Mouse (Mus musculus) ES-E14 (cell line): ENCODE measurements at regions not wholly inside any gene's neighbourhood (a gene's known extent, or its start where the extent isn't known, plus 50 kb on each side); places are given as distances from the start of the nearest gene placed in this dataset.

ENCODE experiments used
- DNase-seq: peaks from one replicate; pipeline ENCODE4 v3.0.0-alpha.2; 2013; ENCODE audit warnings: low read depth, low spot score
- H3K27ac ChIP-seq: 2 replicates; pipeline ENCODE4 v1.5.1; 2012; ENCODE audit warnings: low read depth, mild to moderate bottlenecking, low read length, moderate library complexity, mixed read lengths; ENCODE audit not compliant: poor library complexity, insufficient read depth, severe bottlenecking
- H3K36me3 ChIP-seq: 2 replicates; pipeline ENCODE4 v1.6.1; 2012; ENCODE audit warnings: mild to moderate bottlenecking, low read length, moderate library complexity, mixed read lengths; ENCODE audit not compliant: control insufficient read depth, poor library complexity, insufficient read depth, severe bottlenecking
- H3K4me1 ChIP-seq, 2 experiments: fragments of 150-350 bp in 1 of 2; sonication (generic) in 1 of 2; 2 replicates each; pipeline ENCODE4 v1.6.1; 2012; ENCODE audit warnings: low read length in 2 of 2, mild to moderate bottlenecking in 1 of 2, mixed read lengths in 1 of 2; ENCODE audit not compliant: control insufficient read depth in 2 of 2, insufficient read depth in 2 of 2, poor library complexity in 1 of 2
- H3K4me3 ChIP-seq, 2 experiments: fragments of 150-350 bp in 1 of 2; sonication (generic) in 1 of 2; 2 replicates each; pipeline ENCODE4 v1.5.1; 2012; ENCODE audit warnings: low read length in 2 of 2, low read depth in 1 of 2, mild to moderate bottlenecking in 1 of 2, mixed read lengths in 1 of 2; ENCODE audit not compliant: insufficient read depth in 1 of 2, poor library complexity in 1 of 2, severe bottlenecking in 1 of 2
- H3K9ac ChIP-seq: 2 replicates; pipeline ENCODE4 v1.6.1; 2012; ENCODE audit warnings: low read depth, mild to moderate bottlenecking, low read length, mixed read lengths; ENCODE audit not compliant: poor library complexity, insufficient read depth, severe bottlenecking
- H3K9me3 ChIP-seq: fragments of 150-350 bp; sonication (generic); 2 replicates; pipeline ENCODE4 v1.6.1; 2012; ENCODE audit warnings: low read depth, mild to moderate bottlenecking, low read length; ENCODE audit not compliant: control insufficient read depth, insufficient read depth
- CHD2 ChIP-seq: IDR thresholded peaks from 2 replicates; pipeline ENCODE4 v1.6.1; 2014; ENCODE audit warnings: mild to moderate bottlenecking, low read depth, low read length, inconsistent platforms
- HCFC1 ChIP-seq: IDR thresholded peaks from 2 replicates; pipeline ENCODE4 v1.6.1; 2012; ENCODE audit warnings: low read length, inconsistent platforms, borderline replicate concordance; ENCODE audit not compliant: insufficient read depth
- MAFK ChIP-seq: IDR thresholded peaks from 2 replicates; pipeline ENCODE4 v1.6.1; 2014; ENCODE audit warnings: mild to moderate bottlenecking, low read depth, low read length, inconsistent platforms; ENCODE audit not compliant: insufficient read depth
- ZC3H11A ChIP-seq: IDR thresholded peaks from 2 replicates; pipeline ENCODE4 v1.6.1; 2012; ENCODE audit warnings: low read depth, mild to moderate bottlenecking, inconsistent platforms, low read length, borderline replicate concordance
- ZNF384 ChIP-seq: IDR thresholded peaks from 2 replicates; pipeline ENCODE4 v1.6.1; 2012; ENCODE audit warnings: low read depth, low read length, inconsistent platforms
- in situ Hi-C, 2 experiments: fragments of 600-800 bp; cut with MboI; formaldehyde crosslinking; loops; one replicate each; pipeline ENCODE4 v1.15.1; 2025; ENCODE audit warnings: low sequenced_read_pairs in 2 of 2, inconsistent platforms in 1 of 2; ENCODE audit not compliant: unreplicated experiment in 2 of 2

GRCm38 (mm10) chr16:95896126-95896525 lies 94.6 kb downstream of the Psmg1 start:
- H3K4me1 ChIP-seq, result no peaks in the 10 kb centered on the region
- in situ Hi-C loops, result no loop called here

GRCm38 (mm10) chr16:95893534-95894290 lies 97.0 kb downstream of the Psmg1 start:
- TF ChIP-seq ZC3H11A, result no peak
- no peak for TF ChIP-seq MAFK
- TF ChIP-seq CHD2, result no peak
- TF ChIP-seq ZNF384, result no peak
- TF ChIP-seq HCFC1, result no peak
- H3K9ac ChIP-seq, result no peak overlapping the region
- no peak overlapping the region for H3K4me3 ChIP-seq
- H3K36me3 ChIP-seq, result no peaks in the 10 kb centered on the region
- no peaks in the 10 kb centered on the region for H3K4me1 ChIP-seq
- no peak for DNase-seq
- no peak overlapping the region for H3K27ac ChIP-seq
- no peaks in the 10 kb centered on the region for H3K9me3 ChIP-seq
- in situ Hi-C loops, result no loop called here

More at GRCm38 (mm10) chr16:95896126-95896525, 94.6 kb downstream of the Psmg1 start:
- no peak for DNase-seq
- no peak overlapping the region for H3K9ac ChIP-seq
- H3K36me3 ChIP-seq, result no peaks in the 10 kb centered on the region
- no peak overlapping the region for H3K27ac ChIP-seq
- TF ChIP-seq ZC3H11A, result 0 out of 2 replicates have a peak, but pooled peaks have one; percentile 15
- no peak for TF ChIP-seq CHD2
- no peak overlapping the region for H3K4me3 ChIP-seq
- H3K9me3 ChIP-seq, result no peaks in the 10 kb centered on the region

- Histone ChIP-seq H3K27ac (no peak overlapping the region), H3K4me3 (no peak overlapping the region), H3K9me3 (no peaks in the 10 kb centered on the region), H3K9ac (no peak overlapping the region), H3K4me1 (no peaks in the 10 kb centered on the region), H3K36me3 (no peaks in the 10 kb centered on the region)
- TF ChIP-seq ZNF384 (no peak), MAFK (no peak), ZC3H11A (no peak), HCFC1 (no peak), CHD2 (no peak)
- in situ Hi-C loops, result no loop called here
- DNase-seq, result no peak
These were observed 98.4 kb downstream of the Psmg1 start for GRCm38 (mm10) chr16:95892356-95892755.

GRCm38 (mm10) chr16:95886131-95886530 lies 104.6 kb downstream of the Psmg1 start:
- Histone ChIP-seq H3K9ac (no peak overlapping the region), H3K36me3 (no peaks in the 10 kb centered on the region), H3K4me3 (no peak overlapping the region), H3K27ac (no peak overlapping the region), H3K4me1 (no peaks in the 10 kb centered on the region), H3K9me3 (no peaks in the 10 kb centered on the region; the same call in 1 of the 2 replicates)
- TF ChIP-seq ZNF384, result no peak
- no peak for TF ChIP-seq ZC3H11A
- no peak for TF ChIP-seq MAFK
- TF ChIP-seq HCFC1, result no peak
- TF ChIP-seq CHD2, result no peak
- DNase-seq, result no peak
- in situ Hi-C loops, result no loop called here

GRCm38 (mm10) chr16:95873297-95873696 lies 117.5 kb downstream of the Psmg1 start:
- TF ChIP-seq ZNF384 (no peak), ZC3H11A (no peak)
- Histone ChIP-seq H3K36me3 (no peaks in the 10 kb centered on the region), H3K9ac (no peak overlapping the region), H3K4me3 (no peak overlapping the region), H3K4me1 (no peaks in the 10 kb centered on the region), H3K27ac (no peak overlapping the region), H3K9me3 (no peaks in the 10 kb centered on the region)
- in situ Hi-C loops, result no loop called here
- no peak for DNase-seq
